Mouse (Mus musculus) limb, embryonic 14.5 days (tissue): ENCODE data around the gene Clec16a. TPM values are rescaled to one million over a fixed set of nuclear protein-coding genes. Genes with fewer than 3 reads are reported as not detected.

Experiments
- ATAC-seq: fragments of 200-750 bp; cut with Nextera tagmentation; 2 replicates; pipeline ENCODE4 v1.8.0; 2017; ENCODE audit warnings: low read depth, moderate number of reproducible peaks, moderate TSS enrichment; ENCODE audit not compliant: low FRiP score
- DNase-seq: peaks from one replicate; pipeline ENCODE4 v3.0.0-alpha.2; 2015; ENCODE audit warnings: low spot score
- H3K27ac ChIP-seq: fragments of 300-500 bp; sonication (generic); replicated peaks from 2 replicates; pipeline ENCODE4 v1.5.1; 2014; ENCODE audit warnings: low read depth, mild to moderate bottlenecking, low read length, moderate library complexity, mixed read lengths
- H3K27me3 ChIP-seq: fragments of 300-500 bp; sonication (generic); 2 replicates; pipeline ENCODE4 v1.6.1; 2014; ENCODE audit warnings: low read length, mixed read lengths; ENCODE audit not compliant: control insufficient read depth, insufficient read depth
- H3K36me3 ChIP-seq: fragments of 300-500 bp; sonication (generic); 2 replicates; pipeline ENCODE4 v1.6.1; 2014; ENCODE audit warnings: mild to moderate bottlenecking, low read length, moderate library complexity, mixed read lengths; ENCODE audit not compliant: control insufficient read depth, insufficient read depth
- H3K4me1 ChIP-seq: fragments of 300-500 bp; sonication (generic); 2 replicates; pipeline ENCODE4 v1.6.1; 2014; ENCODE audit warnings: antibody characterized with exemption, low read length, mixed read lengths; ENCODE audit not compliant: control insufficient read depth, insufficient read depth
- H3K4me2 ChIP-seq: fragments of 300-500 bp; sonication (generic); replicated peaks from 2 replicates; pipeline ENCODE4 v1.6.1; 2014; ENCODE audit warnings: low read depth, mild to moderate bottlenecking, low read length, moderate library complexity; ENCODE audit not compliant: severe bottlenecking
- H3K4me3 ChIP-seq: fragments of 300-500 bp; sonication (generic); replicated peaks from 2 replicates; pipeline ENCODE4 v1.5.1; 2014; ENCODE audit warnings: low read length
- H3K9ac ChIP-seq: fragments of 300-500 bp; sonication (generic); 2 replicates; pipeline ENCODE4 v1.6.1; 2014; ENCODE audit warnings: mild to moderate bottlenecking, low read depth, low read length, moderate library complexity; ENCODE audit not compliant: severe bottlenecking
- H3K9me3 ChIP-seq: fragments of 300-500 bp; sonication (generic); 2 replicates; pipeline ENCODE4 v1.6.1; 2016; ENCODE audit warnings: low read length; ENCODE audit not compliant: control insufficient read depth
- POLR2A ChIP-seq: fragments of 200-500 bp; IDR thresholded peaks from 2 replicates; pipeline ENCODE4 v1.8.0; 2012; ENCODE audit warnings: inconsistent platforms, mild to moderate bottlenecking, moderate library complexity, borderline replicate concordance; ENCODE audit not compliant: insufficient read depth, insufficient read length; ENCODE audit errors: extremely low read depth
- WGBS: fragments of 180-500 bp; shearing (Covaris S2); extraction: QIAGEN DNeasy Blood & Tissue Kit; methylation state at CpG from one replicate; pipeline ENCODE4 v1.1.7; 2014; 5-methylcytosine and 5-hydroxymethylcytosine counted together
- polyA plus RNA-seq, 2 experiments: library from polyadenylated mRNA; depleted of rRNA in 1 of 2; stranded (reverse) in 1 of 2; unstranded in 1 of 2; fragments of >200 nt; fragmentation: Nextera tagmentation in 1 of 2; extraction: Ambion mirVana in 1 of 2; gene quantifications; 2 replicates each; pipeline versions ENCODE4 v1.2.1 to v1.2.3; 2012 to 2014

The Clec16a gene
- polyA plus RNA-seq, 2 experiments, result 12.5 to 29.9 TPM

DNA sequence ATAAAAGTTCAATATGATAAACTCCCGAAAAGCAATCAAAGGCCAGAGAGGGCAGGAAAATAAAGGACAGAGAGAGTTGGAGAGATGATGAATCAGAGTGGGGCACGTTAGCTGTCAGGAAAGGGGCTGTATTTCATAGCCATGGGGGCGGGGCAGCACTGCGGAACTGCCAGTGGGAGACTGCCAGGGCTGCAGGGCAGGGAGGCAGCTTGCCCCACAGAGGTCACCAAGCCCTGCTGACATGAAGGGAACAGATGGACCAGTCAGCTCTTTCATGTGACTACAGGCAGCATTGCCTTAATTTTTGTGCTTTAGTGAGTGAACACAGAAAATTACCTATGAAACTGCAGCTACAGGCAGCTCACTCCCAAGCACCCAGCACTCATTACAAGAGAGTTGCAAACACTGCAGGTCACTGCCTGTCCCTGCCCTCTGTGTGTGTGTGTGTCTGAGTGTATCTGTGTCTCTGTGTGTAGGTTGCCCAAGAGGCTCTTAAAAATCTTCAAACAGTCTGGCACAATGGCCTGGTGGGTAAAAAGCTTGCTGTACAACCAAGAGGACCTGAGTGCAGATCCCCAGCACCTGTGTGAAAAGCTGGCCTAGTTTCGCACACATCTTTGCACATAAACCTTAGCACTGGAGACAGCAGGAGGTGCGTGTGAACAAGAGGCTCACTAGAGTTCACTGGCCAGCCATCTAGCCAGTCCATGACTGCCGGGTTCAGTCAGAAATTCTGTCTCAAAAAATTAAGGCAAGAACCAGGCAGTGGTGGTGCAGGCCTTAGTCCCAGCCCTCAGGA is 168.5 kb downstream of the Clec16a start:
- TF ChIP-seq POLR2A, result no peak
- Histone ChIP-seq H3K4me1 (no peaks in the 10 kb centered on the region), H3K9me3 (no peaks in the 10 kb centered on the region), H3K27me3 (no peaks in the 10 kb centered on the region), H3K4me3 (no peak overlapping the region), H3K27ac (no peak overlapping the region), H3K36me3 (no peaks in the 10 kb centered on the region), H3K9ac (no peak overlapping the region), H3K4me2 (no peak overlapping the region)
- ATAC-seq, result no peak
- 42% methylated on average over 7 of the region's 7 CpGs for WGBS
- DNase-seq, result no peak

DNA sequence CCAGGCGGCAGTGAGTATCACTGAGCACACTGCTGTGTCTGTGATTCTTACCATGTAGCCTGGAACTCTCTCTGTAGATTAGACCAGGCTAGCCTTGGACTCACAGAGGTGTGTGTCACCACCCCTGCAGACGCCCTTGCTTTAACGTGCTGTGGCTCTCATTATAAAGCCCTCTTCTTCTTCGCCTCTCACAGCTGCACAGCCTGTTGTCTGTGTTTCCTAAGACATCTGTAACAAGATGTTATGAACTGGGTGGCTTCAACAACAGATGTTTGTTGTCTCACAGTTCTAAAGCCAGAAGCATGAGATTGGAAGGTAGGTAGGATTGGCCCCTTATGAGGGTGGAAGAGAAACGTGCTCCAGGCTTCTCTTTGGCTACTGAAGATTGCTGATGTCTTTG is 170.1 kb downstream of the Clec16a start:
- no peak for DNase-seq
- Histone ChIP-seq H3K4me3 (no peak overlapping the region), H3K4me2 (no peak overlapping the region), H3K9me3 (no peaks in the 10 kb centered on the region), H3K4me1 (no peaks in the 10 kb centered on the region), H3K27me3 (no peaks in the 10 kb centered on the region), H3K36me3 (no peaks in the 10 kb centered on the region), H3K9ac (no peak overlapping the region), H3K27ac (no peak overlapping the region)
- no peak for ATAC-seq
- no peak for TF ChIP-seq POLR2A
- WGBS, result 83% methylated on average over 5 of the region's 5 CpGs

DNA sequence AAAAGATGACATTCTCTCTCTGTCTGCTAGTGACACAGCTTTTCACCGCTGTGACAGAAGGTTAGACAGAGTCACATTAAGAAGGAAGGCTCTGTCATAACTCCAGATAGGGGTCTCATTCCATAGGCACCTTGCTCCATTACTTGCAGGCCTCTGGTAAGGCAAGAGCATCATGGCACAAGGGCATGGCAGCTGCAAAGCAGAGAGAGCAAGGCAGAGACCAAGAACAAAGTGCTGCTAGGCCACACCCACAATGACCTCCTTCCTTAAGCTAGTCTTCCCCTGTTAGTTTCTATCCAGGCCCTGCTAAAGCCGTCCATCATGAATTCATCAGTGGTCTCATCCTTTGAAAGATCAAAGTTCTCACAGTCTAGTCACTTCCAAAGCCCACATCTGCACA is 170.5 kb downstream of the Clec16a start:
- ATAC-seq (no peak), DNase-seq (no peak)
- no peak for TF ChIP-seq POLR2A
- Histone ChIP-seq H3K27me3 (no peaks in the 10 kb centered on the region), H3K27ac (no peak overlapping the region), H3K9ac (no peak overlapping the region), H3K4me3 (no peak overlapping the region), H3K4me2 (no peak overlapping the region), H3K36me3 (no peaks in the 10 kb centered on the region), H3K4me1 (no peaks in the 10 kb centered on the region), H3K9me3 (no peaks in the 10 kb centered on the region)
- WGBS, result 79% methylated on average over 2 of the region's 2 CpGs

DNA sequence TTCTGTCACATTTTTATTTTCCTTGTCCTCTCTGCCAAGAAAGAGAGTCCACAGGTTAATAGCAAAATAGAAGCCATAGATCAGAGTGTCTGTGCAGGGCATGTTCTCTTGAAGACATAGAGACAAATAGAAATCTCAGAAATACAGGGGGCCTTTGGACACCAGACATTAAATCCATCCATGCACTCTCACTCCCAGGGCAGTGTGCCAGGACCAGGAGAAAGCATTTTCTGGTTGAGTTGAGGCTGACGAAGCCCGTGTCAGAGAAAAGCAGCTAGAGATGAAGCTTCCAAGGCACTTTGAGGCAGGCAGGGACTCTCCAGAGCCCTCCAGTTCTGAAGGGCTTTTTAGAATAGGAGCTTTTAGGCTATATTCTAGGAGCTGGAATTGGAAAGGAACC is 171.6 kb downstream of the Clec16a start:
- no peak overlapping the region for H3K9ac ChIP-seq
- no peaks in the 10 kb centered on the region for H3K27me3 ChIP-seq
- DNase-seq (no peak), ATAC-seq (no peak)
- H3K4me3 ChIP-seq, result no peak overlapping the region
- no peak for TF ChIP-seq POLR2A
- no peaks in the 10 kb centered on the region for H3K36me3 ChIP-seq
- H3K4me2 ChIP-seq, result no peak overlapping the region
- H3K4me1 ChIP-seq, result no peaks in the 10 kb centered on the region
- H3K9me3 ChIP-seq, result no peaks in the 10 kb centered on the region
- WGBS, result 80% methylated on average over 2 of the region's 2 CpGs
- H3K27ac ChIP-seq, result no peak overlapping the region

DNA sequence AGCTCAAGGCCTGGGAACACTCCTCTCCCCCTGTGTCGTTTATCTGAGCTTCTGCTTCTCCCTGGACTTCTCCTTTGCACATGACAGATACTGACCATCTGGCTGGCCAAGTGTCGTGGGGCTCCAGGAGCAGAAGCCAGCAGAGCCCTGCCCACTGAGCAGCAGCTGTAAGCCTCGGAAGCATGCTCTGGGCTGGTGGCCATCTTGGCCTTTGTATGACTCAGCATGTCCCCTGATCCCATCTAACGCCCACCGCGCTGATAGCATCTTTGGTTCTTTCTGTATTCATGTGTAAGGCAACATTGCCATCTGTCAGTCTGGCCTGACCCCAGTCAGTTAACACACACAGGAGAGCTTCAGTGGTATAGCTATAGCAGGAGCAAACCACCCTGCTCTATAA is 174.8 kb downstream of the Clec16a start:
- no peak overlapping the region for H3K4me2 ChIP-seq
- DNase-seq (no peak), ATAC-seq (no peak)
- no peak overlapping the region for H3K4me3 ChIP-seq
- H3K9ac ChIP-seq, result no peak overlapping the region
- 83% methylated on average over 6 of the region's 6 CpGs for WGBS
- H3K4me1 ChIP-seq, result no peaks in the 10 kb centered on the region
- H3K27me3 ChIP-seq, result no peaks in the 10 kb centered on the region
- no peaks in the 10 kb centered on the region for H3K9me3 ChIP-seq
- H3K27ac ChIP-seq, result no peak overlapping the region
- TF ChIP-seq POLR2A, result no peak
- H3K36me3 ChIP-seq, result no peaks in the 10 kb centered on the region
